Mouse (Mus musculus): Measurements from ENCODE around the gene 1700125H20Rik.
"Not testable (repeated sequence)": the region's sequence is repeated elsewhere in the genome, so short reads cannot be mapped to it uniquely, and the experiment has no call there.

The 1700125H20Rik gene

GRCm38 (mm10) chr11:85170058-85170740 lies at the start of gene 1700125H20Rik:
TSS of gene 1700125H20Rik (plus strand) at chr11:85170404.
- peak; percentile 90 for DNase-seq

GRCm38 (mm10) chr11:85122073-85122472 lies 48.1 kb upstream of the 1700125H20Rik start:
- DNase-seq: no peak

DNA sequence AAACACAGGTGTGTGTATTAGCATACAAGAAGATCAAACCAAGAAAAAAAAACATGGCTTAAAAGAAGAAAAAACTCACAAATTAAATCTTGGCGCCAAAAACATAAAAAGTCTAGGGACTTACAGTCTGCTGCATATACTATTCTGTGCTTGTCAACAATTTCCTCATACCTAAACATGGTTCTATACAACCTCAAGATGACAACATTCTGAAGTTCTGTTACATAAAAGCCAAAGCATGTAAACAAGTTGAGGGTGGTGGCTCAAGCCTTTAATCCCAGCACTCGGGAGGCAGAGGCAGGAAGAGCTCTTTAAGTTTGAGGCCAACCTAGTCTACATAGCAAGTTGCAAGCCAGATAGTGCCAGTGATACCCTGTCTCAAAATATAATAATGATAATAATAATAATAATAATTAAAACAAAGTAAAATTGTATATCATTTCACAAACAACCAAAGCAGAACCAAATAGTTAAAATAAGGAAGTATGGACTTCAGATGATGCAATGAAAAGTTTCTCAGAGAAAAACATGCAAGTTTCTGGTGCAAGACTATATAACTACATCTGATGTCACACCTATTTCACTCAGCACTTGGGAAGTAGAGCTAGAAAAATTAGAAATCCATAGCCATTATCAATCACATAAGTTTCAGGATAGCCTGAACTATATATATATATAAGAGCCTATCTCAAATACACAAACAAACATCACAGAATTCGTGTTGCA lies 46.8 kb upstream of the 1700125H20Rik start:
- no peak for DNase-seq

DNA sequence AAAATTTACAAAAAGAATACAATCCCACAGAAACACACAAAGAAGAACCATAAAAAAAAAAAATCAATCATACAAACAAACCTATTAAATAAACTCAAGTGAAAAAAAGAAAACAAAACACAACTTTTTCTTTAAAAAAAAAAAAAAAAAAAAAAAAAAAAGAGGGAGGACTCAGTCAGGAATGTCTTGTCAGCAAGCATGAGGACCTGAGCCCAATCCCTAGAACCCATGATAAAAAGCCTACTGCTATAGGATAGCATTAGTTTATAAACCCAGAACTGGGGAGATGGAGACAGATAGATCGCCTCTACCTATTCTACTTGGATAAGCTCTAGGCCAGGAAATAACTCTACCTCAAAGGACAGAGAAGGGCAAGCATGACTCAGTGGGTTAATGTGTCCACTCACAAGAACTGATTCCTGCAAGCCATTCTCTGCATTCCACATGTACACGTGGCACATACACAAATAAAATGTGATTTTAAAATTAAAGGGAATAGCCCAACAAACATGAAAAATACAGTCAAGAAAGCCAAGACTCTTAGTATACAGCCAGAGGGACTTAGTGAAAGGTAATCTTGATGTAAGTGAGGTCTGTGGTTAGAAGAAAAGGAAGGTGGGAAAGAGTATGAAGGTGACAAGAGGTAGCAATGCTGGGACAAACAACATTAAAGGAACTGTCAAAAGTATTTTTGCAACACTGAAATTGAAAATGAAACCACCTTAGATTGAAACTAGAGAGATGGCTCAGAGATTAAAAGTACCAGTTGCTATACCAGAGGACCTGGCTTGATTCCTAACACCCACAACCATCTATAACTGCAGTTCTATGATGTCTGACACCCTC lies 43.7 kb upstream of the 1700125H20Rik start:
- no peak for DNase-seq

GRCm38 (mm10) chr11:85128883-85129282 lies 41.3 kb upstream of the 1700125H20Rik start:
- no peak for DNase-seq

DNA sequence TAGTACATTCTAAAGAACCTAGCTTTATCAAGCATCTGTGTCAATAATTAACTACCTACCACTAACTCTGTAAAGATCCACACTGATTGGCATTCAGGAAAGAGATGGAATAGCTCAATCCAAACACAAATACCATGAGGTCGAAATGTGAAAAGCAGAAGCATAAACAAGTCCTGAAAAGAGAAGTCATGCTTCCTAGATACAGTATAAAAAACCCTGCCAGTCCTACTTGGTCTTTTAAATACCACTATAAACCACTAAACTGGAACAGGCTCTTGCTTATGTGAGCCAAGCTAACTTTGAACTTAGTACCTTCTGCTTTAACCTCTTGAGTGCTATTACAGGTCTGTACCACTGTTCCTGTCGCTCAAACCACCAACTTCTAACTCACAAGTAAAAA lies 38.7 kb upstream of the 1700125H20Rik start:
- no peak for DNase-seq

GRCm38 (mm10) chr11:85138776-85139474 lies 31.3 kb upstream of the 1700125H20Rik start:
- DNase-seq: peak; percentile 13

GRCm38 (mm10) chr11:85139581-85140540 lies 30.3 kb upstream of the 1700125H20Rik start, which contains the start of gene Usp32:
TSS of gene Usp32 (minus strand) at chr11:85140161.
- peak; percentile 95 for DNase-seq

GRCm38 (mm10) chr11:85152256-85152930 lies 17.8 kb upstream of the 1700125H20Rik start:
- no peak for DNase-seq

- DNase-seq: no peak
These were observed 12.9 kb upstream of the 1700125H20Rik start for GRCm38 (mm10) chr11:85157301-85157700.

GRCm38 (mm10) chr11:85163014-85163413 lies 7.2 kb upstream of the 1700125H20Rik start:
- DNase-seq: not testable (repeated sequence)

DNA sequence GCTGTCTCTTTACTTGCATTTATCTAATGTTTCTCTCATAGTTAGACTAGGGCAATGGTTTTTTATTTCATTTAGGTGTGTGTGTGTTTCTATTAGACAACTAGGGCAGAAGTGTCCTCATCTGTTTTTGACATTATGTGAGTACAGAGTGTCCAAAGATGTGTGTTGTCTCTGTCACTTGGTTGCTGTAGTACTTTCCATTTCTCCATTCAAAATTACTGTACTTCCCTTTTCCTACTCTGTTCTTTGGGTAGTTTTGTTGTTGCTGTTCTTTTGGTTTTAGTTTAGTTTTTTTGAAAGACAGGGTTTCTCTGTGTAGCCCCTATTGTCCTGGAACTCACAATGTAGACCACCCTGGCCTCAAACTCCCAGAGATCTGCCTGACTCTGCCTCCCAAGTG lies 5.8 kb upstream of the 1700125H20Rik start:
- no peak for DNase-seq

DNA sequence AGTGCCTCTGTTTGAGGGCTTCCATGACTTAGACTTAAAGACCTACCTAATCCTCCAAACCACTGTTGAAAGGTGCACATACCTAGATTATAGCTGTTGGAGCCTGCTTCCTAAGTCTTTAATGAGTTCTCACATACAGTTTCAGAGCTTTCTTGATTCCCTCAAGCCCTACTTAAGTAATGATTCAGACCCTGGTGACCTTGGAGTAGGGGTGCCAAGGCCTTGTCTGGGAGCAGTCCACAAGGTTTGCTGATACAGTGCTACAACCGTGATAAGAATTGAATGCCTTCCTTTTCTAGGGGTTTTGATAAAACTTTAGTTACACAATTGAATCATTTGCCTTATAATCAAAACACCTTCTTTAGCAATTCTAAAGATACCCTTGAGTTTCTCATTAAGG lies 2.7 kb upstream of the 1700125H20Rik start:
- no peak for DNase-seq

- DNase-seq: no peak
These were observed 629 bp downstream of the 1700125H20Rik start for GRCm38 (mm10) chr11:85170833-85171232.

GRCm38 (mm10) chr11:85175941-85176340 lies 5.7 kb downstream of the 1700125H20Rik start:
- DNase-seq: no peak

- no peak for DNase-seq
These were observed 7.6 kb downstream of the 1700125H20Rik start for GRCm38 (mm10) chr11:85177761-85178160.

DNA sequence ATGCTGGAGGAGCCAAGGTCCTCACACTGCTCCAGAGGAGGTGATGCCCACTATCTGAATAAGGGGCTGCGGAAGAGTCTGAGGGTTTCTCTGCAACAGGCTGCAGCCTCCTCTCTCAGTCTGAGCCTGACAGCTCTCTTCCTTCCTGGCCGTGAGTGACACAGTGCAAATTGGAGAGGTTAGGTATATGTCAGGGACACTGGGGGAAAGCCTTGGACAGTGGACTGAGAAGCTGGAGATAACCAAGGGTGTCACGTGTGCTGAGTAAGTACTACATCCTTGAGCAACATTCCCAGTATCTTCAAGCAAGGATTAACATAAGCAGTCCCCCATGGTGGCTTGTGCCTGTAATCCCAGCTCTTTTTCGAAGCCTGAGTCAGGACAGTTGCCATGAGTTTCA lies 8.2 kb downstream of the 1700125H20Rik start:
- no peak for DNase-seq

GRCm38 (mm10) chr11:85182617-85183283 lies 12.5 kb downstream of the 1700125H20Rik start:
- DNase-seq: peak; percentile 76

- no peak for DNase-seq
These were observed 13.1 kb downstream of the 1700125H20Rik start for GRCm38 (mm10) chr11:85183284-85183779.

GRCm38 (mm10) chr11:85184082-85184481 lies 13.9 kb downstream of the 1700125H20Rik start:
- DNase-seq: peak; percentile 61

Data from kidney, adult 18-20 months (tissue).